Mouse (Mus musculus): Measurements from ENCODE around the gene Gmeb2. TPM values are rescaled to one million over a fixed set of nuclear protein-coding genes. Genes with fewer than 3 reads are reported as not detected.
A peak's percentile ranks its signal among the peaks of the same experiment; 100 is the strongest.

Gmeb2 gene
- total and polyA plus RNA-seq, 2 experiments from 2014 or later: 8.9 to 19.2 TPM

- Histone ChIP-seq H3K27ac (no peak overlapping the region), H3K9me3 (ENCODE audit: low read length) (no peaks in the 10 kb centered on the region), H3K9ac (replicated peaks; ENCODE audit: low read length) (no peak overlapping the region), H3K36me3 (ENCODE audit: insufficient read depth, low read length) (no peaks in the 10 kb centered on the region), H3K4me3 (ENCODE audit: low read length) (no peak overlapping the region), H3K4me1 (ENCODE audit: insufficient read depth, low read length) (no peaks in the 10 kb centered on the region), H3K4me2 (ENCODE audit: low read depth, low read length) (no peak overlapping the region), H3K27me3 (ENCODE audit: insufficient read depth, low read length) (no peaks in the 10 kb centered on the region)
- DNase-seq (ENCODE audit: low spot score) (no peak), ATAC-seq (no peak)
- 93% methylated on average over 9 of the region's 9 CpGs for WGBS
- TF ChIP-seq CTCF (IDR thresholded peaks at IDR 0.05; ENCODE audit: low read depth): no peak
Measured at GRCm38 (mm10) chr2:181239261-181239660, 48.6 kb downstream of the Gmeb2 start.

DNA sequence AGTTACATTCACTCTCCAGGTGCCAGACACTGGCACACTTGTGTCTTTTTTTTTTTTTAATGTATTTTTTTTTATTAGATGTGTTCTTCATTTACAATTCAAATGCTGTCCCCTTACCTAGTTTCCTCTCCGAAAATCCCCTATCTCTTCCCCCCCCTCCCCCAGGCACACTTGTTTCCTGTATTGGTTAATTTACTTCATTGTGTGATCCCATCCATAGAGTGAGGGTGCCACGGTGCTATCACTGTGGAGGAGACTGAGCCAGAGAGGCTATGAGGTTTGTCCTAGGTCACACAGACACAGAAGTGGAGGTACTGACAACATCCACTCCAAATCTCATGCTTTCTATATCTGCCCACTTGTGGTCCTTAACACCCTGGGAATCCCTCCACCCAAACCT lies 49.0 kb downstream of the Gmeb2 start:
- no peak for DNase-seq (ENCODE audit: low spot score)
- TF ChIP-seq CTCF (IDR thresholded peaks at IDR 0.05; ENCODE audit: low read depth): no peak
- no peak overlapping the region for H3K4me3 ChIP-seq (ENCODE audit: low read length)

DNA sequence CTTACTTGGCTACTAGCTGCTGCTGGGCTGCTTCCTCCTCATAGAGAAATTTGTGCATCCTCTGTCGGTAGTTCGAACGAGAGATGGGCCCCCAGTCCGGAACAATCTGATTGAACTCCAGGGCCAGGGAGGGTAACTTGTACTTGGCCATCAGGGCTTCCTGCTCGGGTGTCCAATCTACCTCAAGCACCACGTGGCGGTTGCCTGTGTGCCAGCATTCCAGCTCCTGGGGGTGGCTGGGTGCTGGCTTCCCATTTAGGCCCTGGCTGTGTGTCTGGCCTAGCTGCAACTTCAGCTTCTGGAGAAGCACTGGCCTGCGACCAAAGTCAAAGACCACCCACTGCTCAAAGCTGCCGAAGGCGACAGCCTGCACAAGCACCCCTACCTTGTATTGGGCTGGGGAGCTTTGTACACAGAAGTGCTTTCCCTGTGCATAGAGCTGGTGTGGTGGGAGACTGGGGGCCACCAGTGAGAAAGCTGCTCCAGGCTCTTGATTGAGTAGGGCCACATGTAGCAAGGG lies 49.7 kb downstream of the Gmeb2 start:
- no peaks in the 10 kb centered on the region for H3K27me3 ChIP-seq (ENCODE audit: insufficient read depth, low read length)
- no peak for ATAC-seq
- H3K4me1 ChIP-seq (ENCODE audit: insufficient read depth, low read length): no peaks in the 10 kb centered on the region
- no peaks in the 10 kb centered on the region for H3K9me3 ChIP-seq (ENCODE audit: low read length)
- DNase-seq (ENCODE audit: low spot score): peak; percentile 30
- no peak overlapping the region for H3K9ac ChIP-seq (replicated peaks; ENCODE audit: low read length)
- no peak overlapping the region for H3K4me3 ChIP-seq (ENCODE audit: low read length)
- WGBS: 52% methylated on average over 10 of the region's 10 CpGs
- TF ChIP-seq CTCF (IDR thresholded peaks at IDR 0.05; ENCODE audit: low read depth): no peak
- H3K27ac ChIP-seq: no peak overlapping the region
- H3K36me3 ChIP-seq (ENCODE audit: insufficient read depth, low read length): no peaks in the 10 kb centered on the region
- H3K4me2 ChIP-seq (ENCODE audit: low read depth, low read length): no peak overlapping the region

More for the DNA sequence above, 49.0 kb downstream of the Gmeb2 start:
- no peaks in the 10 kb centered on the region for H3K4me1 ChIP-seq (ENCODE audit: insufficient read depth, low read length)
- no peaks in the 10 kb centered on the region for H3K9me3 ChIP-seq (ENCODE audit: low read length)
- WGBS: 74% methylated on average over 2 of the region's 2 CpGs
- H3K27me3 ChIP-seq (ENCODE audit: insufficient read depth, low read length): no peaks in the 10 kb centered on the region
- H3K4me2 ChIP-seq (ENCODE audit: low read depth, low read length): no peak overlapping the region
- H3K36me3 ChIP-seq (ENCODE audit: insufficient read depth, low read length): no peaks in the 10 kb centered on the region
- H3K27ac ChIP-seq: no peak overlapping the region
- ATAC-seq: no peak
- no peak overlapping the region for H3K9ac ChIP-seq (replicated peaks; ENCODE audit: low read length)

DNA sequence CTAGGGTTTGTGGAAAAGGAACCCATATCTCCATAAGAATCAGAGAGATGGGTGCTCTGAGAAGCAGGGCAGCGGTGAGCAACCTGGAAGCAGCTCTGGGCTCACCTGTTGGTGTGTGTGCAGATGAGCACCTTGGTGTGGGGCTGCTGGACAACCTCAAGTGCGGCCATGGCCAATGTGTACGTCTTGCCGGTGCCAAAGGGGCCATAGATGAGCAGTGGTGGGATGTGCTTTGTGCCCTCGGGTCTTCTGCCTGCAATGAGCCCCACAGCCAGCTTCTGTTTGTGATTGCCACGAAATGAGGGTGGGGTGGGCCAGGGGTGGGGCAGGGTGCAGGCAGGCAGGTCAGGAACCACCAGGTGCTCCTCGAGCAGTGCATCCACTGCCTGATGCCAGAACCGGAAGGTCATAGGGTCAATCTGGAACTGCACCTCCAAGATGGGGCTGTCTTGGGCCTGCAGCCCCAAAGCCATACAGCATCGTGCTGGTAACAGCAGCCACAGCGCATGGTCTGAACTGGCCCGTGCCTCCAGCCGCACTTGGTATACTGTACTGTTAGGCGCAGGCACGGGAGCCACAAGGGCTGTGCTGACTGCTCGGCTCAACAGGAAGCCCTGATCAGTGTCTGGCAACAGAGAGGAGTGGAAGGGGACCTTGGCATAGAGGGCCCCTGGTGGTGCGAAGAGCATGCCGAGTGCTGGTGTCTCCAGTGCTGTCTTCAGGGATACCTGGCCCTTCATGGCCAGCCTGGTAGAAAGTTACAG lies 50.4 kb downstream of the Gmeb2 start:
- ATAC-seq (no peak), DNase-seq (ENCODE audit: low spot score) (no peak)
- Histone ChIP-seq H3K36me3 (ENCODE audit: insufficient read depth, low read length) (no peaks in the 10 kb centered on the region), H3K9me3 (ENCODE audit: low read length) (no peaks in the 10 kb centered on the region), H3K4me1 (ENCODE audit: insufficient read depth, low read length) (no peaks in the 10 kb centered on the region), H3K4me3 (ENCODE audit: low read length) (no peak overlapping the region), H3K9ac (replicated peaks; ENCODE audit: low read length) (no peak overlapping the region), H3K4me2 (ENCODE audit: low read depth, low read length) (no peak overlapping the region), H3K27me3 (ENCODE audit: insufficient read depth, low read length) (no peaks in the 10 kb centered on the region), H3K27ac (no peak overlapping the region)
- no peak for TF ChIP-seq CTCF (IDR thresholded peaks at IDR 0.05; ENCODE audit: low read depth)
- WGBS: 88% methylated on average over 17 of the region's 17 CpGs

DNA sequence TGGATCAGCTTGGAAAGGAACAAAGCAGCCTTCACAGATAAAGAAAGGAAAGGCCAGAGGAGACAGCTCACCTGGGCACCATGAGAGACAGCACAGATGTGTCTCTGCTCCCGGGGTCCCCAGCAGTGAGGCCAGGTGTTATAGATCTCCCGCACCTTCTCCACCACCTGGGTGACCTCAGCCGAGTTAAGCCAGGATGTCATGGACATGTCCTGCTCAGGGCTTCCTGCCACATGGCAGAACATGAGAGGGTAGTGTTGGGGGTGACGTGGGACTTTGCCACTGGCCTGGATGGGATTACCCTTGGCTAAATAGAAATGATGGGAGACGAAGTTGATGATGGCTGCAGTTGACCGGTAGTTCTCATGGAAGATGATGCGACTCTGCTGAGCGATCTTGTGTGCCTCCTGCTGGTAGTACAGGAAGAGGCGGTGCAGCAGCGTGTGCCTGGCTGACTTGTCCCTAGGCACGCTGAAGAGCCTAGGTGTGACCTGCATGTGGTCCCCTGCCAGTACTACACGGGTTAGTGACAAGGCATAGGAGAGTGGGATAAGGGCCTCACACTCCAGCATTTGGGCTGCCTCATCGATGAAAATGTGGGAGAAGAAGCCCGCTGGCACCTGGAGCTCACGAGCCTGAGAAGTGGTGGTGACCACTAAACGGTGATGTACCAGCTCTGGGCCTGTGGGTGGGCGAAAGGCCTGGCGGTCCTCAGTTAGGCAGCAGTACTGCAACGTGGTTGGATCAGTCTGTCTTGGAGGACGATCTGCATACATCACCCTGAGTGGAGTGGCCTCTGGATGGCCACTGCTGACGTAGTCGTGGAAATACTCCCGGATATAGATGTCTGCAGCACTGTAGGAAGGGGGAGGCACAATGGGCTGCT lies 51.9 kb downstream of the Gmeb2 start:
- Histone ChIP-seq H3K4me3 (ENCODE audit: low read length) (no peak overlapping the region), H3K9ac (replicated peaks; ENCODE audit: low read length) (no peak overlapping the region), H3K4me2 (ENCODE audit: low read depth, low read length) (no peak overlapping the region), H3K27me3 (ENCODE audit: insufficient read depth, low read length) (no peaks in the 10 kb centered on the region), H3K27ac (no peak overlapping the region), H3K4me1 (ENCODE audit: insufficient read depth, low read length) (no peaks in the 10 kb centered on the region), H3K36me3 (ENCODE audit: insufficient read depth, low read length) (no peaks in the 10 kb centered on the region), H3K9me3 (ENCODE audit: low read length) (no peaks in the 10 kb centered on the region)
- TF ChIP-seq CTCF (IDR thresholded peaks at IDR 0.05; ENCODE audit: low read depth): peak; percentile 19; the same call in 1 of the 2 replicates
- no peak for DNase-seq (ENCODE audit: low spot score)
- WGBS: 83% methylated on average over 23 of the region's 23 CpGs
- no peak for ATAC-seq

GRCm38 (mm10) chr2:181234680-181235079 lies 53.2 kb downstream of the Gmeb2 start:
- Histone ChIP-seq H3K27me3 (ENCODE audit: insufficient read depth, low read length) (no peaks in the 10 kb centered on the region), H3K36me3 (ENCODE audit: insufficient read depth, low read length) (no peaks in the 10 kb centered on the region), H3K9me3 (ENCODE audit: low read length) (no peaks in the 10 kb centered on the region), H3K4me1 (ENCODE audit: insufficient read depth, low read length) (no peaks in the 10 kb centered on the region), H3K9ac (replicated peaks; ENCODE audit: low read length) (no peak overlapping the region), H3K4me3 (ENCODE audit: low read length) (no peak overlapping the region), H3K4me2 (ENCODE audit: low read depth, low read length) (no peak overlapping the region), H3K27ac (no peak overlapping the region)
- TF ChIP-seq CTCF (IDR thresholded peaks at IDR 0.05; ENCODE audit: low read depth): no peak
- DNase-seq (ENCODE audit: low spot score) (no peak), ATAC-seq (no peak)
- WGBS: 89% methylated on average over 11 of the region's 11 CpGs
